Mouse (Mus musculus) neural tube, postnatal 0 days (tissue): ENCODE data around the gene Diaph2. TPM values are rescaled to one million over a fixed set of nuclear protein-coding genes. Genes with fewer than 3 reads are reported as not detected.

Experiments
- polyA plus RNA-seq: library from polyadenylated mRNA; unstranded; fragments of >200 nt; fragmentation: Nextera tagmentation; extraction: Ambion mirVana; gene quantifications from 2 replicates; pipeline ENCODE4 v1.2.1, GENCODE M21; 2015

The Diaph2 gene
- polyA plus RNA-seq, result 3.3 and 4.0 TPM in 2 replicates

DNA sequence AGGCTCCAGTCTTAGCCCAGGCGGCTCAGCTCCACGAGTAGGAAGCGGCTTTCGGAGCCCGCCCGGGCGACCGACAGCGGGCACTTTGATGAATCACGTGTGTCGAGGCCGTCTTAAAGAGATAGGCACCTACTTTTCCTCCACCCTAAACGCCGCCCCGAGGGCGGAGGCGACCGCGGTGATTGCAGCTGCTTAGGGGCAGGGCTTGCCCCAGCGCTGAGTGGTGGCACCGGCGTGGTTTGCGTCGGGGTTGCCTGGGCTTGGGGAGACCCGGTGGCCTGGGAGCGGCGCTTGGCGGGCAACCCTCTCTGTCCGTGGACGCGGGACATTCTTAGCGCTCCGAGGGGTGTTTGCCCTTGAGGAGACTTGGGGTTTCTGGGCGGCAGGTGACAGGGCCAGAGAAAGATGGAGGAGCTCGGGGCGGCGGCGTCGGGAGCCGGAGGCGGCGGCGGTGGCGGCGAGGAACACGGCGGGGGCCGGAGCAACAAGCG, at the start of gene Diaph2:
Diaph2 (plus strand) TSS at position 172 of the 491 bp plus-strand sequence.

